13 mouse cellular contexts compared by ENCODE assay signal in genomic region chr2:35702001-35702400, GRCm38 (mm10).
DNase-seq lines count a peak whose midpoint lies in the region; ATAC-seq lines count a peak whose summit lies in the region.
"Had no signal": no experiment of that assay in that cellular context is flagged by ENCODE, and none has a peak within 500 bp of the region (broad histone marks: within the 10 kb centered on the region; RNA-seq: fewer than 3 reads in every experiment).

No protein-coding gene starts in this region.

- H3K27me3 ChIP-seq in lung, embryonic 15.5 days = no peaks in the 10 kb centered on the region
- no peaks in the 10 kb centered on the region for H3K27me3 ChIP-seq in embryonic facial prominence, embryonic 12.5 days
- no peaks in the 10 kb centered on the region for H3K27me3 ChIP-seq in limb, embryonic 11.5 days (ENCODE audit: control insufficient read depth, insufficient read depth, low read length)
- H3K27me3 ChIP-seq: kidney, embryonic 15.5 days had no signal

- DNase-seq in heart, adult 11 months = peak; percentile 92
- no peak for DNase-seq in heart, postnatal 10 days
- DNase-seq in lung, postnatal 25 days (ENCODE audit: low spot score) = no peak
- DNase-seq in limb, embryonic 11.5 days (ENCODE audit: low spot score) = no peak
- no peak for DNase-seq in right cerebral cortex, postnatal 25 days
- DNase-seq in thymus, postnatal 0 days (ENCODE audit: low spot score) = no peak
- DNase-seq: cerebellum, adult 8-10 months; left cerebral cortex, postnatal 4 days; right cerebral cortex, postnatal 14 days had no signal

- H3K27ac ChIP-seq in lung, embryonic 15.5 days = peak overlapping the region; percentile 66
- peak overlapping the region; percentile 61 for H3K27ac ChIP-seq in embryonic facial prominence, embryonic 12.5 days
- H3K27ac ChIP-seq in limb, embryonic 11.5 days (replicated peaks; ENCODE audit: low read depth, low read length) = peak overlapping the region; percentile 64; the same call in 1 of the 2 replicates

- intact Hi-C loops in heart, postnatal 10 days (cut with DNase I) = no loop called here

- 65% methylated on average over 7 of the region's 7 CpGs for WGBS in lung, embryonic 15.5 days
- 71% methylated on average over 7 of the region's 7 CpGs for WGBS in embryonic facial prominence, embryonic 12.5 days
- 90% methylated on average over 7 of the region's 7 CpGs for WGBS in limb, embryonic 11.5 days

- peaks cover 59% of the 10 kb centered on the region for H3K4me1 ChIP-seq in lung, embryonic 15.5 days
- peaks cover 45% of the 10 kb centered on the region for H3K4me1 ChIP-seq in embryonic facial prominence, embryonic 12.5 days
- peaks cover 24% of the 10 kb centered on the region for H3K4me1 ChIP-seq in limb, embryonic 11.5 days (ENCODE audit: control insufficient read depth, insufficient read depth, low read length)

- no peaks in the 10 kb centered on the region for H3K9me3 ChIP-seq in lung, embryonic 15.5 days
- H3K9me3 ChIP-seq in embryonic facial prominence, embryonic 12.5 days = no peaks in the 10 kb centered on the region
- H3K9me3 ChIP-seq in limb, embryonic 11.5 days (ENCODE audit: control insufficient read depth, low read length) = no peaks in the 10 kb centered on the region
- H3K9me3 ChIP-seq: kidney, embryonic 15.5 days had no signal

- ATAC-seq in lung, embryonic 15.5 days (ENCODE audit: borderline replicate concordance, extremely low read depth, low FRiP score, low TSS enrichment) = no peak
- ATAC-seq in embryonic facial prominence, embryonic 12.5 days (ENCODE audit: insufficient number of reproducible peaks, insufficient read depth, low FRiP score, low TSS enrichment) = no peak
- no peak for ATAC-seq in limb, embryonic 11.5 days (ENCODE audit: insufficient number of reproducible peaks, low FRiP score, low TSS enrichment, low read depth)
- ATAC-seq: activated CD4-positive, CD25-positive, alpha-beta regulatory T cell, adult 4 months had no signal

- no peak overlapping the region for H3K4me2 ChIP-seq in lung, embryonic 15.5 days
- no peak overlapping the region for H3K4me2 ChIP-seq in embryonic facial prominence, embryonic 12.5 days (replicated peaks)
- no peak overlapping the region for H3K4me2 ChIP-seq in limb, embryonic 11.5 days (ENCODE audit: low read depth, severe bottlenecking)
- H3K4me2 ChIP-seq: kidney, embryonic 15.5 days had no signal

- peaks cover 6% of the 10 kb centered on the region; the same call in 1 of the 2 replicates for H3K36me3 ChIP-seq in lung, embryonic 15.5 days
- peaks cover 4% of the 10 kb centered on the region; the same call in 1 of the 2 replicates for H3K36me3 ChIP-seq in embryonic facial prominence, embryonic 12.5 days
- H3K36me3 ChIP-seq in limb, embryonic 11.5 days (ENCODE audit: control insufficient read depth, insufficient read depth, low read length) = no peaks in the 10 kb centered on the region; the same call in 1 of the 2 replicates

- H3K9ac ChIP-seq in lung, embryonic 15.5 days = no peak overlapping the region
- H3K9ac ChIP-seq in embryonic facial prominence, embryonic 12.5 days = no peak overlapping the region
- H3K9ac ChIP-seq in limb, embryonic 11.5 days (ENCODE audit: low read length) = no peak overlapping the region
- H3K9ac ChIP-seq: kidney, embryonic 15.5 days had no signal

- no peak overlapping the region for H3K4me3 ChIP-seq in lung, embryonic 15.5 days
- H3K4me3 ChIP-seq in embryonic facial prominence, embryonic 12.5 days = no peak overlapping the region
- no peak overlapping the region for H3K4me3 ChIP-seq in limb, embryonic 11.5 days (ENCODE audit: low read depth, low read length)
- H3K4me3 ChIP-seq: kidney, embryonic 15.5 days had no signal
